19 mouse cellular contexts compared by ENCODE assay signal in genomic region chr6:134352881-134353280, GRCm38 (mm10). TPM values are rescaled to one million over a fixed set of nuclear protein-coding genes. Genes with fewer than 3 reads are reported as not detected.
"Had no signal": no experiment of that assay in that cellular context is flagged by ENCODE, and none has a peak within 500 bp of the region (broad histone marks: within the 10 kb centered on the region; RNA-seq: fewer than 3 reads in every experiment).

No protein-coding gene starts in this region.

- H3K9ac ChIP-seq: liver, embryonic 15.5 days; liver, postnatal 0 days; lung, embryonic 15.5 days; midbrain, embryonic 13.5 days; midbrain, embryonic 15.5 days; neural tube, embryonic 12.5 days had no signal

- H3K4me1 ChIP-seq: liver, embryonic 15.5 days; lung, embryonic 15.5 days; megakaryocyte, embryonic 14.5 days; midbrain, embryonic 13.5 days; midbrain, embryonic 15.5 days; neural tube, embryonic 12.5 days had no signal

- H3K9me3 ChIP-seq: liver, embryonic 15.5 days; lung, embryonic 15.5 days; midbrain, embryonic 13.5 days; midbrain, embryonic 15.5 days; neural tube, embryonic 12.5 days had no signal

- H3K27me3 ChIP-seq: liver, embryonic 15.5 days; lung, embryonic 15.5 days; megakaryocyte, embryonic 14.5 days; midbrain, embryonic 13.5 days; midbrain, embryonic 15.5 days; neural tube, embryonic 12.5 days had no signal

- DNase-seq: liver, postnatal 0 days; lung, adult 2 months; lung, postnatal 14 days; lung, postnatal 36 days; right cerebral cortex, postnatal 14 days; spleen, adult 18-20 months; thymus, adult 18-20 months; thymus, postnatal 14 days; thymus, postnatal 36 days had no signal

- H3K36me3 ChIP-seq: liver, embryonic 15.5 days; lung, embryonic 15.5 days; midbrain, embryonic 13.5 days; midbrain, embryonic 15.5 days; neural tube, embryonic 12.5 days had no signal

- H3K27ac ChIP-seq: liver, embryonic 15.5 days; lung, embryonic 15.5 days; macrophage; midbrain, embryonic 13.5 days; midbrain, embryonic 15.5 days; neural tube, embryonic 12.5 days had no signal

- H3K4me2 ChIP-seq: liver, embryonic 15.5 days; lung, embryonic 15.5 days; midbrain, embryonic 11.5 days; midbrain, embryonic 13.5 days; midbrain, embryonic 15.5 days; neural tube, embryonic 12.5 days had no signal

- H3K4me3 ChIP-seq: liver, embryonic 15.5 days; lung, embryonic 15.5 days; megakaryocyte, embryonic 14.5 days; midbrain, embryonic 13.5 days; midbrain, embryonic 15.5 days; neural tube, embryonic 12.5 days had no signal

- ATAC-seq: liver, postnatal 0 days; lung, postnatal 0 days; midbrain, embryonic 13.5 days; midbrain, embryonic 15.5 days had no signal

RNA-seq across cellular contexts. Expression of gene Bcl2l14, which starts 43.2 kb away (rescaled TPM):
- polyA plus RNA-seq: midbrain, embryonic 11.5 days; midbrain, embryonic 13.5 days; midbrain, postnatal 0 days had no signal
